Mouse (Mus musculus) splenic B cell, adult 2 months (primary cell): ENCODE measurements around the gene Asb12.
"Not testable (repeated sequence)": the region's sequence is repeated elsewhere in the genome, so short reads cannot be mapped to it uniquely, and the experiment has no call there.

Source experiments
- DNase-seq: peaks from one replicate; pipeline ENCODE4 v3.0.0-alpha.2; 2011; ENCODE audit warnings: low read depth, low spot score
- H3K27me3 ChIP-seq: 2 replicates; pipeline ENCODE4 v1.6.1; 2012; ENCODE audit warnings: mild to moderate bottlenecking, low read length, moderate library complexity, mixed read lengths; ENCODE audit not compliant: control insufficient read depth, poor library complexity, insufficient read depth, severe bottlenecking
- H3K36me3 ChIP-seq: 2 replicates; pipeline ENCODE4 v1.6.1; 2012; ENCODE audit warnings: mild to moderate bottlenecking, low read length, moderate library complexity, mixed read lengths; ENCODE audit not compliant: control insufficient read depth, poor library complexity, insufficient read depth, severe bottlenecking

Asb12 gene

DNA sequence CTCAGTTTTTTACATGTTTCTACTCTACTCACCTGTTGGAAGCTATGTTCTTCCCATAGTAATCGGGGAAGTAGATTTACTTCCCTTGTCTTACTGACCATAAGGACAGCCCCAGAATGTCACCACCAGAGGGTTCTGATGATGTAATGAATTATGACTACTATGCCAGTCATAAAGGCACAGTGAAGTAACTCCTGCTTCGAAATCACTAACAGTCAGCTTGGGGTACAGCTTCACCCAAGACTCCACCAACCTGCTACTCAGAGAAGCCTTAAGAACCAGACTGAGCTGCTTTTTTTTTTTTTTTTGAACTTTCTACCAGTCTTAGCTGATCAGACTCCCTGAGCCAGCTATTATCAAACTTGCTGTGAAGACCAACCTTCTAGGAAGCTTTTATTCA is at the start of gene Asb12, which contains the start of gene Pfn5:
TSS of gene Asb12 (minus strand) at position 101 of the 400 bp plus-strand sequence.
TSS of gene Pfn5 (plus strand) at position 218 of the 400 bp plus-strand sequence.
- Histone ChIP-seq H3K27me3 (no peaks in the 10 kb centered on the region), H3K36me3 (no peaks in the 10 kb centered on the region)
- no peak for DNase-seq

- no peak for DNase-seq
- no peaks in the 10 kb centered on the region for H3K27me3 ChIP-seq
- no peaks in the 10 kb centered on the region for H3K36me3 ChIP-seq
Measured at GRCm38 (mm10) chrX:95600609-95601008, 42.8 kb upstream of the Asb12 start.

DNA sequence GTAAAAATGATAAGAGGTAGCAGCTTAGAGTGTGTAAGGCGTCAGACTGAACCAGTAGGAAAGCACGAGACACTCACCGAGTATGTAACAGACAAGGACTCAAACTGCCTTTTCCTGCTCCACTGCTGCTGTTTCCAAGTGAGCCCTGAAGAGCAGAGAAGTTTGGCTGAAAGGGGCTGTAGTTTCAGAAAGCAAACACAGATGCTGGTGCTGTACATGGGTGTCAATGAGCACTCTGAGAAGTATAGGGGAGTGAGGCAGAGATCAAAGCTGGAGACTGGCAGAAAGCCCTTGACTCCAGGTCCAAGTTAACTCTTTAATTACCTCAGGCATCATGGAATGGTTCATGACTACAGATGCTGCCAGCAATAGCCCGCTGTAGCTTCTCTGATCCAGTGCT is 3.5 kb downstream of the Asb12 start:
- Histone ChIP-seq H3K27me3 (no peaks in the 10 kb centered on the region), H3K36me3 (no peaks in the 10 kb centered on the region)
- DNase-seq: no peak

- not testable (repeated sequence) for H3K36me3 ChIP-seq, H3K27me3 ChIP-seq, DNase-seq
Measured at GRCm38 (mm10) chrX:95535493-95535892, 22.3 kb downstream of the Asb12 start.

GRCm38 (mm10) chrX:95525166-95525565 is 32.6 kb downstream of the Asb12 start:
- Histone ChIP-seq H3K27me3 (no peaks in the 10 kb centered on the region), H3K36me3 (no peaks in the 10 kb centered on the region)
- DNase-seq: no peak

DNA sequence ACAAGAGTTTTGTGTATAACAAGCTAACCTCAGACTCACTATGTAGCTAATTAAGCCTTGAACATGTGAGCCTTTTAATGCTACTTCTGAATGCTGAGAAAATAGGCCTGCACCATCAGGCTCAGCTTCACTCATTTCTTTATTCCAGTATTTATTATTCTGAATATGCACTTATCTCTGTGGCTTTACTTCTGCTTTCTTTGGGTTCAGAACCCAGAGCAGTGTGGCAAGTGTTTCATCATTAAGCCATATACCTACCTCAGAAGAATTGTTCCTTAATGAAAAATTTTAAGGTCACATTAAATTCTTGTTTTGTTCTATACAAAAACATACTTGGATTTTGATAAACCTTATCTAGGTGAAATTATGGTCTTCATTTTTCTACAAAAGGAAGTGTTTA is 33.9 kb downstream of the Asb12 start:
- no peaks in the 10 kb centered on the region for H3K36me3 ChIP-seq
- no peaks in the 10 kb centered on the region for H3K27me3 ChIP-seq
- no peak for DNase-seq

DNA sequence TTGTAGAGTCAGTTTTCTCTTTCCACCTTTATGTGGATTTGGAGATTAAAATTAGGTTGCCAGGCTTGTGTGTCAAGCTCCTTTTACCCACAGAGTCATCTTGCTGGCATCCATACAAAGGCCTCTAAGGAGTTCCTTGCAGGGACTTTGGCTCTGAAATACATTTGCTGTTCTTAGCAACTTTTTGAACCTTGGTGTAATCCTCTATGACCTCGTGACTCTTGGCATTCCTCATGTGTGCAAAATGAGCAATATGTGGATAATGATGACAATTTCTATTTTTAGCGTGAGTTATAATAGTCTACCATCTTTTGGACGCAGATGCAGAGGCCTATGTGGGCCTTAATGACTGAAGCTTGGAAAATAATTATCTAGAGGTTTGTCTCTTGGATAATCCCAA is 100.6 kb downstream of the Asb12 start:
- no peak for DNase-seq
- H3K36me3 ChIP-seq: no peaks in the 10 kb centered on the region
- H3K27me3 ChIP-seq: no peaks in the 10 kb centered on the region

GRCm38 (mm10) chrX:95445866-95446265 is 111.9 kb downstream of the Asb12 start:
- H3K27me3 ChIP-seq: no peaks in the 10 kb centered on the region
- DNase-seq: no peak
- H3K36me3 ChIP-seq: no peaks in the 10 kb centered on the region

DNA sequence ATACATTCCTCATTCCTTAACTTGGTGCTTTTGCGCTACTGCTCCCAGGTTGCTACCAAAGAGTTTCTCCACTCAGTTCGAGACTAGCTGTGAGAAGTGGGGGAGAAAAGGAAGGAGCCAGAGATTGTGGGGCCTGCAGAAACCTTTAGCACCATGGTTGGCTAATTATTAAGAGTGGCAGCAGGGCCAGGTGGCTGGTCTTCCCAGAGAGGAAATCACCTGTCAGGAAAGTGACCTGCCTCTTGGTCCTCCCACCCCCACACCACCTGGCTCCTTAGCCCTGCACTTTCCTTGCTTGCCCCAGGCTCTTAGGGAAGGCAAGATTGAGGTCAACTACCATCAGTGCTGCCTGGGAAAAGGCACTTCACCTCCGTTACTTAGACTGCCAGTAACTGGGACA is 112.6 kb downstream of the Asb12 start:
- DNase-seq: no peak
- H3K27me3 ChIP-seq: no peaks in the 10 kb centered on the region
- H3K36me3 ChIP-seq: no peaks in the 10 kb centered on the region

DNA sequence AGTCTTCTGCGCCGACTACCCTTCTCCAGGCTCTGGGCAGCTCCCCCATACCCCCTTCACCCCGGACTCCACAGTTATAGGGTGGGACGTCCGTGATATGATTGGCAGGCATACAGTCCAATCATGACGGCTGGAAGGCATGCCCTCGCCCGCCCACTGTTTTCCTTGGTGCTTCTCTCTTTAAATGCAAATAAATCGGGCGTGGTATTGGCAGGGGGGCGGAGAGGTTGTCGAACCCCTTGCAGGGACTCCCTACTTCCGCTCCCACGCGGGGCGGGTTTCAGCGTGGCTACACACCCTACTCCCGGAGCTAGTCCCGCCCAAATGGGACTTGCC is 113.0 kb downstream of the Asb12 start, which contains the start of gene Amer1:
TSS of gene Amer1 (minus strand) at position 97 of the 336 bp plus-strand sequence.
- H3K36me3 ChIP-seq: no peaks in the 10 kb centered on the region
- H3K27me3 ChIP-seq: no peaks in the 10 kb centered on the region
- peak; percentile 90 for DNase-seq

- no peaks in the 10 kb centered on the region for H3K36me3 ChIP-seq
- peak; percentile 35 for DNase-seq
- H3K27me3 ChIP-seq: no peaks in the 10 kb centered on the region
Measured at GRCm38 (mm10) chrX:95443898-95444775, 113.7 kb downstream of the Asb12 start.

- H3K27me3 ChIP-seq: no peaks in the 10 kb centered on the region
- DNase-seq: no peak
- no peaks in the 10 kb centered on the region for H3K36me3 ChIP-seq
Measured at GRCm38 (mm10) chrX:95443390-95443789, 114.4 kb downstream of the Asb12 start.

DNA sequence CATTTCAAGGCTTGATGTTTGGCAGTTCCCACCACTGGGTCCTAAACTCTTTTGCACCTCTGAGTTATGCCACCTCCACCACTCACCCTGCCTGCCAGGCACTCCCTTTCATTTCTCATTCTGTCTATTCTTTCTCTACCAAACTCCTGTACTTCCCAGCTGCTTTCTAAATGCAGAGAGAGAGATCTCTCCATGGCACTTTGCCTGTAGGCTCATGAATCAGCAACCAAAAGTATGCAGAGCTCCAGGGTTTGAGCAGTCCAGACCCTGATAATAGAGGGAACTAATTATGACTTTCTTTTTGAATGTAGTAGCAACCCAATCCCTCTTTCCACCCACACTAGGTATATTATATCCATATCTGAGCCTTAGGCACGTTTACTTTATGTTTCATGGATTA is 115.5 kb downstream of the Asb12 start:
- Histone ChIP-seq H3K27me3 (no peaks in the 10 kb centered on the region), H3K36me3 (no peaks in the 10 kb centered on the region)
- DNase-seq: no peak

- H3K36me3 ChIP-seq: no peaks in the 10 kb centered on the region
- no peaks in the 10 kb centered on the region for H3K27me3 ChIP-seq
- DNase-seq: no peak
Measured at GRCm38 (mm10) chrX:95441290-95441689, 116.5 kb downstream of the Asb12 start.

DNA sequence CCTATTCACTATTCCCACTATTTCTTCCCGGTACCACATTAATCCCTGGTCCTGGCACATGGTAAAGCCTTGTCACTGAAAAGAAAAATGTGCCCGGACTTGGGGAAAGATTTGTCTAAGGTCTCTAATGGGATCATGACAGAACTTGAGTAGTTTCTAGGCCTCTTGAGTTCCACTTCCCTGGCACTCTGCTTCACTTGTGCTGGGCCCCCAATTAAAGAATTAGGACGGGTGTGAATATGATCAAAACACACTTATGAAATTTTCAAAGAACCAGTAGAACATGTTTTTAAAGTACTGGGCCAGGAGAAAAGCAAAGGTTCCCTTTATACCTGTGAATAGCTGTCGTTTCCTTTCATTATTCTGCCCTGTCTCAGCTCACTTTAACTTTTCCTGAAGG is 119.3 kb downstream of the Asb12 start:
- no peaks in the 10 kb centered on the region for H3K36me3 ChIP-seq
- H3K27me3 ChIP-seq: no peaks in the 10 kb centered on the region
- no peak for DNase-seq

DNA sequence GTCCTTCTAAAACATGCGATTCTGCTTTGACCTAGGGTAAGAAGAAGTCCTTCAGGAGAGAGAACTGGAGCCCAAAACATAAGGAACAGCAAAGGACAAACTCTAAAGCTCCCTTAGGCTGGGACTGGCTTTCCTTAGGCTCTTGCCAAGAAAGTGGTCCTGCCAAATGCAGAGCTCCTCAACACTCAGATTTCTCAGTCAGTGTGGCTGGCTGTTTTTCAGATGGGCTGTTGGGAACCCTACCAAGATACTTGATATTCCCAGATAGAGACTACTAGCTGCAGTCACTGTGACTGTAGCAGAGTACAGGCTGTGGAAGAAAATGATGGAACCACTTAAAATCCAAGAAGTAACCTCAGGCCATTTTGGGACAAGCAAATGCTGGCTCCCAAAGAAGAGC is 120.6 kb downstream of the Asb12 start:
- no peak for DNase-seq
- no peaks in the 10 kb centered on the region for H3K27me3 ChIP-seq
- H3K36me3 ChIP-seq: no peaks in the 10 kb centered on the region
